Mouse (Mus musculus): ENCODE measurements at regions not wholly inside any gene's neighbourhood (a gene's known extent, or its start where the extent isn't known, plus 50 kb on each side); places are given as distances from the start of the nearest gene placed in this dataset.

GRCm38 (mm10) chr1:157709117-157709516 is 202.6 kb downstream of the Sec16b start:
- no peaks in the 10 kb centered on the region for H3K36me3 ChIP-seq
- H3K27me3 ChIP-seq = no peaks in the 10 kb centered on the region
- H3K27ac ChIP-seq (replicated peaks) = no peak overlapping the region
- no peaks in the 10 kb centered on the region for H3K4me1 ChIP-seq
- no peak overlapping the region for H3K4me2 ChIP-seq (replicated peaks)
- no peak overlapping the region for H3K9ac ChIP-seq (replicated peaks)
- H3K4me3 ChIP-seq = no peak overlapping the region
- no peaks in the 10 kb centered on the region for H3K9me3 ChIP-seq
- no peak for ATAC-seq (replicated peaks)
- WGBS = 74% methylated on average over 6 of the region's 6 CpGs

GRCm38 (mm10) chr1:157710870-157711269 is 204.3 kb downstream of the Sec16b start:
- Histone ChIP-seq H3K9me3 (no peaks in the 10 kb centered on the region), H3K27me3 (no peaks in the 10 kb centered on the region), H3K9ac (replicated peaks) (no peak overlapping the region), H3K36me3 (no peaks in the 10 kb centered on the region), H3K4me3 (no peak overlapping the region), H3K27ac (replicated peaks) (no peak overlapping the region), H3K4me1 (no peaks in the 10 kb centered on the region), H3K4me2 (replicated peaks) (no peak overlapping the region)
- 87% methylated on average over 2 of the region's 2 CpGs for WGBS
- no peak for ATAC-seq (replicated peaks)

DNA sequence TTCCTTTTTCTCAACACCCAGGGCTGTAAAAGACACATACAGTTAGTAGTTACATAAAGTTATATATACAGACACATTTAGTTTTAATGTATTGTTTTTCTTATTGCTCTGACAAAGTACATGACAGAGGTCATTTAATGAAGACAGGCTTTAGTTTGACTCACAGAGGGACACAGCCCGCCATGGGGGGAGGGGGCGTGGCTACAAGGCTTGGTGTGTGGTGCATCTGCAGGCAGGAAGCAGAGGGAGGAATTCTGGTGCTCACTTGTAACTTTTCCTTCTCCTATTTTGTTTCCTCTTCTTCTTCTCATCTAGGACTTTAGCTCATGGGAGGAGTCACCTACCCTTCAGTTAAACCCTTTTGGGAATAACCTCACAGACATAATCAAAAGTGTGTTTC is 206.0 kb downstream of the Sec16b start:
- H3K4me2 ChIP-seq (replicated peaks) = no peak overlapping the region
- no peak for ATAC-seq (replicated peaks)
- no peaks in the 10 kb centered on the region for H3K4me1 ChIP-seq
- no peak overlapping the region for H3K9ac ChIP-seq (replicated peaks)
- WGBS = 38% methylated on average over 2 of the region's 2 CpGs
- no peak overlapping the region for H3K27ac ChIP-seq (replicated peaks)
- no peaks in the 10 kb centered on the region for H3K36me3 ChIP-seq
- H3K9me3 ChIP-seq = no peaks in the 10 kb centered on the region
- no peak overlapping the region for H3K4me3 ChIP-seq
- no peaks in the 10 kb centered on the region for H3K27me3 ChIP-seq

- H3K4me2 ChIP-seq (replicated peaks) = no peak overlapping the region
- H3K4me1 ChIP-seq = no peaks in the 10 kb centered on the region
- no peaks in the 10 kb centered on the region for H3K27me3 ChIP-seq
- WGBS = 94% methylated on average over 7 of the region's 7 CpGs
- no peak overlapping the region for H3K27ac ChIP-seq (replicated peaks)
- no peaks in the 10 kb centered on the region for H3K9me3 ChIP-seq
- H3K4me3 ChIP-seq = no peak overlapping the region
- no peaks in the 10 kb centered on the region for H3K36me3 ChIP-seq
- H3K9ac ChIP-seq (replicated peaks) = no peak overlapping the region
- ATAC-seq (replicated peaks) = no peak
Measured at GRCm38 (mm10) chr1:157713851-157714250, 207.3 kb downstream of the Sec16b start.

- H3K4me1 ChIP-seq = no peaks in the 10 kb centered on the region
- H3K4me3 ChIP-seq = no peak overlapping the region
- H3K4me2 ChIP-seq (replicated peaks) = no peak overlapping the region
- 67% methylated on average over 3 of the region's 3 CpGs for WGBS
- H3K9ac ChIP-seq (replicated peaks) = no peak overlapping the region
- no peak overlapping the region for H3K27ac ChIP-seq (replicated peaks)
- no peak for ATAC-seq (replicated peaks)
- H3K27me3 ChIP-seq = no peaks in the 10 kb centered on the region
- H3K9me3 ChIP-seq = no peaks in the 10 kb centered on the region
- H3K36me3 ChIP-seq = no peaks in the 10 kb centered on the region
Measured at GRCm38 (mm10) chr1:157715632-157716031, 209.1 kb downstream of the Sec16b start.

DNA sequence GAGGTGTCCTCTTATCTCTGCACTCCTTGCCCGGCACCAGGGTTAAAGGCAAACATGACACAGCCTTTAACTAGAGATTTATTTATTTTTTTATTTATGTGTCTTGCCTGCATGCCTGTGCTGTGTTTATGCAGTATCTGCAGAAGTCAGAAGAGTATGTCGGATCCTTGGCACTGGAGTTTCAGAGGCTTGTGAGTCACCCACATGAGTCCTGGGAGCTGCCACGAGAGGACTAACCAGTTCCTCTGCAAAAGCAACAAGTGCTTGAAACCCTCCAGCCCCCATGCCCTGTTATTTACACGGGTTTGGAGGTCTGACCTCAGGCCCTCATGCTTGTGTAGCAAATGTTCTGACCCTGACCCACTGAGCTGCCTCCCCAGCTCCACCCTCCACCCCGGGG is 210.6 kb downstream of the Sec16b start:
- H3K36me3 ChIP-seq = no peaks in the 10 kb centered on the region
- no peaks in the 10 kb centered on the region; the same call in 1 of the 2 replicates for H3K4me1 ChIP-seq
- H3K4me2 ChIP-seq (replicated peaks) = no peak overlapping the region
- H3K9ac ChIP-seq (replicated peaks) = no peak overlapping the region
- H3K27ac ChIP-seq (replicated peaks) = no peak overlapping the region
- no peaks in the 10 kb centered on the region for H3K27me3 ChIP-seq
- H3K4me3 ChIP-seq = no peak overlapping the region
- 80% methylated on average over 5 of the region's 5 CpGs for WGBS
- no peak for ATAC-seq (replicated peaks)
- no peaks in the 10 kb centered on the region for H3K9me3 ChIP-seq

DNA sequence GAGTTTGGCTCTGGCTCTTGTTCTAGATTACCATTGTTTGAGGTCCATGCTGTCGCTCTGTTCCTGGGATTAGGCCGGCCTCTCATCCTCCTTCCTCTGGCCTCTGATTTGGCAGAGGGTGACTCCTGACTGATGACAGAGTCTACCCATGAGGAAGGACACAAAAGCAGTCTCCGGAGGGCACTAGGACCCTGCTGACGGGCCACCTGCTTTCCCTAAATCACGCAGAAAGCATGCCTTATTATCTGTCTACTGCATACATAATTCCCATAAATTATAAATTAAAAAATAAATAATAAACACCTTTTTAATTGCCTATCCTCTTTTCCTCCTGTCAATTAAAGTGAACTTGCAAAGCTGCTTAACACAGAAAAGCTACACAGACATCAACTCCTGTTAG is 215.4 kb downstream of the Sec16b start:
- WGBS = 67% methylated on average over 5 of the region's 5 CpGs
- Histone ChIP-seq H3K9ac (replicated peaks) (no peak overlapping the region), H3K27me3 (no peaks in the 10 kb centered on the region), H3K4me2 (replicated peaks) (no peak overlapping the region), H3K9me3 (no peaks in the 10 kb centered on the region), H3K27ac (replicated peaks) (peak overlapping the region; percentile 62), H3K4me1 (no peaks in the 10 kb centered on the region; the same call in 1 of the 2 replicates), H3K36me3 (no peaks in the 10 kb centered on the region), H3K4me3 (no peak overlapping the region)
- peak; percentile 78 for ATAC-seq (replicated peaks)

GRCm38 (mm10) chr1:157731124-157731523 is 224.6 kb downstream of the Sec16b start:
- no peak overlapping the region for H3K27ac ChIP-seq (replicated peaks)
- H3K4me3 ChIP-seq = no peak overlapping the region
- no peaks in the 10 kb centered on the region for H3K4me1 ChIP-seq
- WGBS = 86% methylated on average over 1 of the region's 1 CpGs
- H3K9ac ChIP-seq (replicated peaks) = no peak overlapping the region
- no peaks in the 10 kb centered on the region for H3K27me3 ChIP-seq
- no peaks in the 10 kb centered on the region for H3K9me3 ChIP-seq
- H3K36me3 ChIP-seq = no peaks in the 10 kb centered on the region
- no peak overlapping the region for H3K4me2 ChIP-seq (replicated peaks)
- ATAC-seq (replicated peaks) = no peak

DNA sequence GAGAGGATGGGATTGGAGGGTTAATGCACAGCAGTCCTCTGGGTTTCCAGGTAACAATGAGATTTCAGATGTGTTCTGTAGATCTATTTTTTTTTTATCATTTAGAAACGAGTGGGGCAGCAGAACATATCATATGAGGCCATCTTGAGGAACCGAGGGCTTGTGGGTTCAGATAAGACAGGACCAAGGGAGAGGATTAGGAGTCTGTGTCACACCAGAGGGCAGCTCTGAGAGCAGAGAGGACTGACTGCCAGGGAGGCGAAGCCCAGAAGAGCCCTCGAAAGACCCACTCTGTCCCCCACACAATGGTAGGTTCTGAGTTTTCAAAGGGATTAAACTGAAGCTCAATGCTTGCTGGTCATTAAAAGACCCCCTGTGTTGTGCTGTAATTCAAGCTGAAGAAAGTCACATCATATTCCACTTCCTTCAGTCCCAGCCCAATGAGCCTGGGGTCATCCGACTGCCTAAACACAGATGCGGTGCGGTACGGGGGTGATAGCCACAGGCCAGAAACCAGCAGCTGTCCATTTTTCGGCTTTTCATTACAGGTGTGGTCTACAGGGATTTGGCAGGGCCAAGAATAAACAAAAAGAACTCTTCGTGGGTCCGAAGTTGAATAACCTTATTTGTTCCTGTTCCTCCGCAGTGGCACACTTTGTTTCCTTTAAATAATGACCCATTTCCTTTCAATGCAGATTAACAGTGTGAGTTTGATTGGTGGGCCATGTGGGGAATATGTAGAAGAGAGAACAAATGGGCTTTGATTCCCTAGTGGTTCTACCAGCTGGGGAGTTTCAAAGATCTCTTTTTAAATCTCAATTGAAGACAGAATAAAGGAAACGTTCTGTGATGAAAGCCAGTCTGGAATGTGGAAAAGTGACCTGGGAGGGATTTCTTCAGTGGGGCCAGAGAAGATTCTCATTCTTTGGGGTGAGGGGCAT is 234.5 kb downstream of the Sec16b start:
- H3K36me3 ChIP-seq = no peaks in the 10 kb centered on the region
- 23% methylated on average over 13 of the region's 13 CpGs for WGBS
- peaks cover 7% of the 10 kb centered on the region for H3K4me1 ChIP-seq

DNA sequence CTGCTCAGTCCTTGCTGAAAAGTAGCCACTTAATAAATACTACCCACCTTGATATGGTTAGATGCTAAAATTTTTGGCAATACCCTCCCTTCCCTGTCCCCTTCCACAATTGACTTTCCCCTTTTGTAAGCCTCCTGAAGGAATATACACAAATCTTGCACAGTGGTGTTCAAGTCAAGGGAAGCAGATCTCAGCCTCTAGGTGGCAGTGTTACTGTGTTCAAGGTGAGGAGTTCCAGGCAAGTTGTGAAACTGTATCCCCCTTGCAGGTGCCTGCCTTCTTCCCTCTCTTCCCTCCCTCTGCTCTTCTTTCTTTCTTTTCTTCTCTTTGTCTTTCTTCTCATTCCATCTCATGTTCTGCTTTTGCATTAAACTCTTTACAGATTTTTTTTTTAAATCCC is 239.1 kb downstream of the Sec16b start:
- Histone ChIP-seq H3K9ac (replicated peaks) (no peak overlapping the region), H3K27me3 (no peaks in the 10 kb centered on the region), H3K9me3 (no peaks in the 10 kb centered on the region), H3K36me3 (no peaks in the 10 kb centered on the region), H3K4me2 (replicated peaks) (no peak overlapping the region), H3K4me1 (peaks cover 19% of the 10 kb centered on the region), H3K4me3 (no peak overlapping the region), H3K27ac (replicated peaks) (peak overlapping the region; percentile 74)
- ATAC-seq (replicated peaks) = peak; percentile 77

More for the DNA sequence above, 234.5 kb downstream of the Sec16b start:
- no peak overlapping the region for H3K27ac ChIP-seq (replicated peaks)
- no peak overlapping the region for H3K9ac ChIP-seq (replicated peaks)
- H3K4me3 ChIP-seq = no peak overlapping the region
- no peaks in the 10 kb centered on the region for H3K27me3 ChIP-seq
- H3K9me3 ChIP-seq = no peaks in the 10 kb centered on the region
- no peak for ATAC-seq (replicated peaks)
- no peak overlapping the region for H3K4me2 ChIP-seq (replicated peaks)

DNA sequence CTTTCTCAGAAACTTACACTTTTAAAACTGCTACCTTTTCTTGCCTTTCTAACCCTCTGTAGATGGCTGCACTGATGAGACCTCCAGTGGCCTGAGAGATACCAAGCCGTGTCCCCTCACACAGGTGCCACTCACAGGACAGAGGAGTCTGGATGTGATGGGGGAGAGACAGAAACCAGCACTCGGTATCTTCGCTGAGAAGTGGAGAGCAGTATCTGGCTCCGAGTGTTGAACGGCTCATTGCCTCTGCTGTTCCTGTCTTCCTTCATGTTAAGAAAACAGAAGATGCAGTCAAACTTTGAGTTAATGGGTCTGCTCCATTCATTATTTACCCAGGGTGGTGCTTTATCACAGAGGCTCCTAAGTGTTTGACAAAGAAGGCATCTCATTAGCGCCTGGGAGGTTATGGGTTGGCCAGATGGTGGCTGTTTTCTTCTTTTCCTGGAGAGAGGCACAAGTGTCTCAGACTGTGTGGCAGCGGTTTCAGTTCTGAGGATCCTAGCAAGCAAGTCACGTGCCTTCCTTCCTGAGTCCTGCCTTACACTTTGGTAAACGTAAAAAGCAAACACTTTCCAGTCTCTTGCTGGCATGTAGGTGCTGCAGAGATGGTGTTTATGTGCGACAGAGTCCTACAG is 248.6 kb downstream of the Sec16b start:
- no peak overlapping the region for H3K4me2 ChIP-seq (replicated peaks)
- no peaks in the 10 kb centered on the region for H3K9me3 ChIP-seq
- H3K4me1 ChIP-seq = peaks cover 6% of the 10 kb centered on the region; the same call in 1 of the 2 replicates
- H3K27ac ChIP-seq (replicated peaks) = no peak overlapping the region
- no peaks in the 10 kb centered on the region for H3K27me3 ChIP-seq
- ATAC-seq (replicated peaks) = peak; percentile 80
- no peak overlapping the region for H3K9ac ChIP-seq (replicated peaks)
- H3K36me3 ChIP-seq = no peaks in the 10 kb centered on the region
- 42% methylated on average over 10 of the region's 10 CpGs for WGBS
- no peak overlapping the region for H3K4me3 ChIP-seq

DNA sequence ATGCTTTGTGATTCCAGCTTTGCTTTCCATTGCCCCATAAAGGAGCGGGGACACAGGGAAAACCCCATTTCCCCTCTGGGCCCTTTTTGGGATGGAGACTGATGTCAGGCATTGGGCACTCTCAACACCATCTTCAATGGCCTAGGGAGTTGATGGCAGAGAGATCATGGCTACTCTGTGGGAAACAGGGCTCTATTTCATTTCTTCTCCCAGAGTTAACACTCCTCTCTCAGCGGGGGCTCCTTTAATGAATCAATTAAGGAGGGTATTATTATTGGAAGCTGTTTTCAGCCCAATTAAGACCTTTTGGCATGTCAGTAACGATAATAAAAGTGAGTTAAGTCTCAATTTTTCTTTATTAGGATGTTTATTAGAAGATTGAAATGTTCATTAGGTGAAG is 250.4 kb downstream of the Sec16b start:
- no peak overlapping the region for H3K4me2 ChIP-seq (replicated peaks)
- H3K36me3 ChIP-seq = no peaks in the 10 kb centered on the region
- no peaks in the 10 kb centered on the region for H3K9me3 ChIP-seq
- H3K9ac ChIP-seq (replicated peaks) = no peak overlapping the region
- H3K4me3 ChIP-seq = no peak overlapping the region
- 0 out of 2 replicates have a peak, but pooled peaks have one; percentile 41 for ATAC-seq (replicated peaks)
- no peaks in the 10 kb centered on the region for H3K27me3 ChIP-seq
- WGBS = 26% methylated on average over 3 of the region's 3 CpGs
- H3K27ac ChIP-seq (replicated peaks) = no peak overlapping the region
- peaks cover 6% of the 10 kb centered on the region; the same call in 1 of the 2 replicates for H3K4me1 ChIP-seq

Measured in forebrain, embryonic 15.5 days (tissue).